Mouse (Mus musculus) heart, embryonic 13.5 days (tissue): Measurements from ENCODE around the gene Fzd2. TPM values are rescaled to one million over a fixed set of nuclear protein-coding genes. Genes with fewer than 3 reads are reported as not detected.
"Not testable (repeated sequence)": the region's sequence is repeated elsewhere in the genome, so short reads cannot be mapped to it uniquely, and the experiment has no call there.

ENCODE experiments used
- ATAC-seq: fragments of 200-750 bp; cut with Nextera tagmentation; 2 replicates; pipeline ENCODE4 v1.8.0; 2017; ENCODE audit warnings: moderate TSS enrichment; ENCODE audit not compliant: insufficient number of reproducible peaks, low FRiP score, low TSS enrichment; ENCODE audit errors: extremely low read depth
- H3K27ac ChIP-seq: fragments of 300-500 bp; sonication (generic); replicated peaks from 2 replicates; pipeline ENCODE4 v1.5.1; 2015; ENCODE audit warnings: moderate library complexity, mild to moderate bottlenecking, inconsistent platforms
- H3K27me3 ChIP-seq: fragments of 300-500 bp; sonication (generic); replicated peaks from 2 replicates; pipeline ENCODE4 v1.6.1; 2015; ENCODE audit warnings: mild to moderate bottlenecking, inconsistent platforms
- H3K36me3 ChIP-seq: fragments of 300-500 bp; sonication (generic); 2 replicates; pipeline ENCODE4 v1.6.1; 2015; ENCODE audit warnings: mild to moderate bottlenecking, inconsistent platforms
- H3K4me1 ChIP-seq: fragments of 300-500 bp; sonication (generic); 2 replicates; pipeline ENCODE4 v1.6.1; 2015; ENCODE audit warnings: inconsistent platforms
- H3K4me2 ChIP-seq: fragments of 300-500 bp; sonication (generic); 2 replicates; pipeline ENCODE4 v1.6.1; 2015; ENCODE audit warnings: inconsistent platforms, mild to moderate bottlenecking, moderate library complexity
- H3K4me3 ChIP-seq: fragments of 300-500 bp; sonication (generic); 2 replicates; pipeline ENCODE4 v1.5.1; 2015; ENCODE audit warnings: moderate library complexity, mild to moderate bottlenecking, inconsistent platforms
- H3K9ac ChIP-seq: fragments of 300-500 bp; sonication (generic); 2 replicates; pipeline ENCODE4 v1.6.1; 2015; ENCODE audit warnings: inconsistent platforms, mild to moderate bottlenecking, moderate library complexity
- H3K9me3 ChIP-seq: fragments of 300-500 bp; sonication (generic); 2 replicates; pipeline ENCODE4 v1.6.1; 2016; ENCODE audit warnings: inconsistent platforms
- WGBS: fragments of 180-500 bp; shearing (Covaris S2); methylation state at CpG from one replicate; pipeline ENCODE4 v1.1.7; 2015; ENCODE audit warnings: mixed read lengths; 5-methylcytosine and 5-hydroxymethylcytosine counted together
- polyA plus RNA-seq: library from polyadenylated mRNA; unstranded; fragments of >200 nt; fragmentation: Nextera tagmentation; extraction: Ambion mirVana; gene quantifications from 2 replicates; pipeline ENCODE4 v1.2.1, GENCODE M21; 2015

Fzd2 gene
- 19.1 and 22.0 TPM in 2 replicates for polyA plus RNA-seq

DNA sequence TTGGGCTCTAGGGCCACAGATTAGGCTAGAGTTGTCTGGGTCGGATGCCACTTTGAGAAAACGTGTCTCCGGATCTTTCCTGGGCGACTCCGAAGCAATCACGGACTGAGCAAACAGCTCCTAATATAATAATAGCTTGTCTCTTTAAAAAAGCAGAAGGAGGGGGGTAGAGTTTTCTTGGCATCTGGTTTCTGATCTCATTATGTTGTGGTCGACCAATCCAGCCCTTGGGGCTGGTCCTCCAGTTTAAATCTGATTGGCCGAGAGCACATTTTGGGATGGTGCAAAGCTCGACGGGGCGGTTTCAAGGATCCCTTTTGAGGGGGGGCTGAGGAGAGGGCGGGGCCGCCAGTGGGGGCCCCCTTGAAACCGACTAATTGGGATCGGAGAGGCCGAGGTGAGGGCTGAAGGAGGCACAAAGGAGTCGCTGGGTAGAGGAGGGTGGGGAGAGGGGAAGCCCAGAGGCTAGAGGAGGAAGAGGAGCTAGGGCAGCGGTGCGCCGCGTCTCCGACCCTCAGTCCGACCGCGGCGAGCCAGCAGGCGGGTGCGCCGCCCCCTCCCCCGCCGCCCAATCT lies at the start of gene Fzd2:
TSS of gene Fzd2 (plus strand) at position 387 of the 575 bp plus-strand sequence.
- H3K4me2 ChIP-seq: peak within 1 kb of the TSS; percentile 79
- peaks cover 11% of the 10 kb centered on the region for H3K27me3 ChIP-seq
- peak within 1 kb of the TSS; percentile 85 for H3K4me3 ChIP-seq
- H3K4me1 ChIP-seq: peaks cover 25% of the 10 kb centered on the region
- WGBS: under 1% methylated on average over 31 of the region's 31 CpGs
- peak; percentile 87 for ATAC-seq
- H3K27ac ChIP-seq: peak within 1 kb of the TSS; percentile 99
- H3K9me3 ChIP-seq: no peaks in the 10 kb centered on the region
- H3K36me3 ChIP-seq: peaks cover 4% of the 10 kb centered on the region; the same call in 1 of the 2 replicates
- H3K9ac ChIP-seq: peak within 1 kb of the TSS; percentile 98

DNA sequence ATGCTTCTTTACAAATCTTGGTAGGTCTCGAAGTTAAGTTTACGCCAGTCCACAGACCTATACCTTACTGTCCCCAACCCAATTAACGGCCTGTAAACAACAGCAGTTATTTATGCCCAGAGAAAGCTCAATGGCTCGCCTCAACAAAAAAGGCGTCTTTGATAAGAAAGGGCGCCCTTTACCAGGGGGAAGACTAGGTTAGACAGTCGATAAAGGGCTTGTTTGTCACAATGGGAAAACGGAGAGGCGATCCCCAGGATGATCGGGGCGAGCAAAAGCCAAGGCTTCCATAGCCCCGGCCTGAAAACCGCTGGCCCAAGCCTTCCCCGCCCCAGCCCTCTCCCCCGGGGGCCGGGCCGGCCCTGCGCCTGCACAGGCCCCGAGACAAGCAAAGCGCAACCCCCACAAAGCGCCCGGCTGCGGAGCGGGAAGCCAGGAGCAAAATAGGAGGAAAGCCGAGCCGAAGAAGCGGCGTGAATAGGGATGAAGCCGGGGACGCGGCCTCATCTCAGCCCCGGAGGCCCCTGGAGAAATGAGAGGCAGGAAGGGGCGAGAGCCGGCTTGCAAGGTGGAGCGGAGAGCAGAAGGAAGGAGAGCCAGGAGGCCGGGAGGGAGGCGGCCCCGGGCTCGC lies 48.7 kb upstream of the Fzd2 start:
- Histone ChIP-seq H3K9ac (peak overlapping the region; percentile 99), H3K4me2 (peak overlapping the region; percentile 87)
- no peak; the same call in 1 of the 2 replicates for ATAC-seq

DNA sequence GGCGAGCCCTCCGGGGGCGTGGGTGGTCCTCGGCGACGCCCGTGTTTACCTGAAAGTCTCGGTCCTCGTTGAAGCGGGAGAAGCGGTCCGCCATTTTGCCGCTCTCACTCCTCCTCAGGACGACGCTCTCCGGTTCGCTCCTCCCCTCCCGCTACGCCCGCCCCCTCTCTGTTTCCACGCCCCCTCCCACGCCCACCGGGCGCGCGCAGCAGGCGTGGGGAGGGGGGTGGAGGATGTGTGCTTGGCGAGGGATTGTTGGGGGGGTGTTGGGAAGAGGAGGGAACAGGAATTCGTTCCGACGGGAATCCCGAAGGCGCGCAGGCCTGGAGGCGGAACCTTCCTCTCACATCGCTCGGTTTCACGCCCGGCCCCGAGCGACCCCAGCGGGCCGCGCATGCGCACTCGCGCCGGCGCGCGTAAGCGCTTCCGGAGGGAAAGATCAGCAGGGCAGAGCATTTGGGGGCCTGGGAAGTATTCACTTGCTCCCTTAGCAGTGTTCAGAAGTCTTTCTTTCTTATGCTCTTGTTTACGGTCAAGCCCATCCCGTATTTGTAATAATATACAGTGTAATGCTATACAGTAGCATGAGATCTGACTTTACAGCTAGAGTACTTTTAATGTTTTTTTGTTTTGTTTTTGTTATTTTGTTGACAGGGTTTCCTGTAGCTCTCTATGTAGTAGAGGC lies 48.0 kb upstream of the Fzd2 start, which contains the start of gene Gpatch8:
TSS of gene Gpatch8 (minus strand) at position 362 of the 685 bp plus-strand sequence.
- H3K9ac ChIP-seq: peak within 1 kb of the TSS; percentile 99
- no peaks in the 10 kb centered on the region for H3K27me3 ChIP-seq
- ATAC-seq: peak; percentile 94
- H3K4me3 ChIP-seq: peak within 1 kb of the TSS; percentile 98
- H3K27ac ChIP-seq: peak within 1 kb of the TSS; percentile 96
- no peaks in the 10 kb centered on the region for H3K9me3 ChIP-seq
- WGBS: under 1% methylated on average over 41 of the region's 55 CpGs
- peaks cover 11% of the 10 kb centered on the region for H3K36me3 ChIP-seq
- peak within 1 kb of the TSS; percentile 87 for H3K4me2 ChIP-seq
- H3K4me1 ChIP-seq: peaks cover 28% of the 10 kb centered on the region

More for the DNA sequence above, 48.7 kb upstream of the Fzd2 start:
- peaks cover 14% of the 10 kb centered on the region for H3K36me3 ChIP-seq
- H3K4me3 ChIP-seq: peak overlapping the region; percentile 98
- H3K27me3 ChIP-seq: no peaks in the 10 kb centered on the region
- under 1% methylated on average over 39 of the region's 39 CpGs for WGBS
- peak overlapping the region; percentile 96 for H3K27ac ChIP-seq
- H3K4me1 ChIP-seq: peaks cover 31% of the 10 kb centered on the region
- H3K9me3 ChIP-seq: no peaks in the 10 kb centered on the region

DNA sequence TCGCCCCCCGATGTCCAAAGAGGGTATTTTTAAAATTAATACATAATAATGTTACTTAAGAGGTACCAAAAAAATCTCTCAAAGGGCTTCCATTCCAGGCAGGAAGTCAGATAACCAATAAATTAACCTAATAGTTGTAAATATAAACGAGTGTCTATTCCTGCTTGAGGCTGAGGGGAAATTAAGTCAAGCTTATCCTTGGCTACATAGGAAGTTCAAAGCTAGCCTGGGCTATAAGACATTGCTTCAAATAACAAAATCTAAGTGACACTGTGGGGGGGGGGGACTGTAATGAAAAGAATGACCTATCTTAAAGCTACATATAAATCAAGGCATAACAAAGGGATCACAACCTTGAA lies 47.5 kb upstream of the Fzd2 start:
- no peak for ATAC-seq
- H3K27ac ChIP-seq: peak overlapping the region; percentile 96
- no peaks in the 10 kb centered on the region for H3K27me3 ChIP-seq
- peak overlapping the region; percentile 87 for H3K4me2 ChIP-seq
- peaks cover 24% of the 10 kb centered on the region for H3K4me1 ChIP-seq
- H3K9me3 ChIP-seq: no peaks in the 10 kb centered on the region
- H3K4me3 ChIP-seq: peak overlapping the region; percentile 98
- peaks cover 8% of the 10 kb centered on the region for H3K36me3 ChIP-seq
- WGBS: 21% methylated on average over 3 of the region's 3 CpGs
- H3K9ac ChIP-seq: peak overlapping the region; percentile 99

DNA sequence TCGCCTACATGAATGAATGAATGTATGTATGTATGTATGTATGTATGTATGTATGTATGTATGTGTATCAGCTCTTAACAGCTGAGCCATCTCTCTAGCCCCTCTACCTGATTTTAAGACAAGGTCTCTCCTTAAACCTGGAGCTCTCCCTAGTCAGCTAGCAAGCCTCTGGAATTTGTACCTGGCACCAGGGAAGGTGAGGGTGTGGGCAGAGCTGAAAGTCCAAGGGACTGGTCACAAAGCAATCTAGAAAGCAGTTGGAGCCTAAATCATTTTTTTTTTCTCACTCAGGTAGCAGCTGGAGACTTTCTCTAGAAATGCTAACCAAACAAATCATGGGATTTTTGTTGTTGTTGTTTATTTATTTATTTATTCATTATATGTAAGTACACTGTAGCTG lies 46.8 kb upstream of the Fzd2 start:
- ATAC-seq: no peak
- WGBS: 76% methylated on average over 1 of the region's 1 CpGs
- H3K4me1 ChIP-seq: peaks cover 21% of the 10 kb centered on the region
- H3K27me3 ChIP-seq: no peaks in the 10 kb centered on the region
- H3K4me2 ChIP-seq: no peak overlapping the region
- H3K9ac ChIP-seq: no peak overlapping the region
- H3K9me3 ChIP-seq: no peaks in the 10 kb centered on the region
- no peak overlapping the region for H3K27ac ChIP-seq
- no peak overlapping the region for H3K4me3 ChIP-seq
- peaks cover 3% of the 10 kb centered on the region; the same call in 1 of the 2 replicates for H3K36me3 ChIP-seq

DNA sequence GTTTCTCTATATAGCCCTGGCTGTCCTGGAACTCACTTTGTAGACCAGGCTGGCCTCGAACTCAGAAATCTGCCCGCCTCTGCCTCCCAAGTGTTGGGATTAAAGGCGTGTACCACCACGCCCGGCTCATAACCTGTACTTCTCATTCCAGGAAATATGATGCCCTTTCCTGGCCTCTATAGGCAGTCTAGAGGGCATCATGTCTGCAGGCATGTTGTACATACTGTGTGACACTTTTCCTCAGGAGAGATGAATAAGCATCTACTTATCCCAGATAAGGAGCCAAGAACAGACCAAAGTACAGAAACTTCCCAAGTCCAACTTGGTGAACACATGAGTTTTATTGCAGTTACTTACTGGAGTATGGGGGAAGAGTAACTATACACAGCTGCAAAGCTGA lies 45.5 kb upstream of the Fzd2 start:
- H3K9ac ChIP-seq: no peak overlapping the region
- H3K4me1 ChIP-seq: peaks cover 18% of the 10 kb centered on the region
- no peak overlapping the region for H3K4me2 ChIP-seq
- H3K27ac ChIP-seq: no peak overlapping the region
- no peak for ATAC-seq
- WGBS: 90% methylated on average over 4 of the region's 5 CpGs
- no peaks in the 10 kb centered on the region for H3K27me3 ChIP-seq
- H3K9me3 ChIP-seq: no peaks in the 10 kb centered on the region
- H3K36me3 ChIP-seq: peaks cover 3% of the 10 kb centered on the region; the same call in 1 of the 2 replicates
- no peak overlapping the region for H3K4me3 ChIP-seq

DNA sequence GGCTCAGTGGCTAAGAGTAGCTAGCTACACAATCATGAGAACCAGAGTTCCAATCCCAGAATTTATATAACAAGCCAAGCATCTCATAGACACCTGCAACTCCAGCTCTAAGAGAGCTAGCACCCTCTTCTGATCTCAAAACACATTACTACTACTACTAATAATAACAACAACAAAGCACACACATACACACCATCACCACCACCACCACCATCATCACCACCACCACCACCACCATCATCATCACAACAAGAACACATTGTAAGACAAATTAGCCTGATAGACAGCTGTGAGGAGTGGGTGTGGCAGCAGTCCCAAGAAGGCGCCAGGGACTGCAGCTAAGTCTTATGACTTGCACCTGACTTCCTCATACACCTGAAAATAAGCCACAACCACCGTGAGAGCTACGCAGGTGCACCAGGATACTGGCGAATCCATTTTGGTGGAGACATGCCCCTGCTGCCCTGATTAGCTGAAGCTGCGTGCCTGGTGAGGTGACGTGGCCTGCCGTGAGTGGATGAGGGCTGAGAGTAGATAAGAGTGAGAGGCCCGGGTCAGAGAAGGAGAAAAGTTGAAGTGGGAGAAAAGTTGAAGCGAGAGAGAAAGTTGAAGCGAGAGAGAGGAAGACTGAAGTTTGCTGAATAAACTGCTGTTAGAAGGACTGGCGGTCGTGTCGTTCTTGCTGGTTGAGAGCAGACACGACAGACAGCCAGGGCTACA lies 39.1 kb upstream of the Fzd2 start:
- not testable (repeated sequence) for H3K4me1 ChIP-seq, ATAC-seq, H3K36me3 ChIP-seq, H3K27me3 ChIP-seq, H3K9me3 ChIP-seq
- peak overlapping the region; percentile 70 for H3K27ac ChIP-seq
- peak overlapping the region; percentile 49 for H3K4me2 ChIP-seq
- 39% methylated on average over 14 of the region's 14 CpGs for WGBS
- peak overlapping the region; percentile 13; the same call in 1 of the 2 replicates for H3K4me3 ChIP-seq
- peak overlapping the region; percentile 66; the same call in 1 of the 2 replicates for H3K9ac ChIP-seq

DNA sequence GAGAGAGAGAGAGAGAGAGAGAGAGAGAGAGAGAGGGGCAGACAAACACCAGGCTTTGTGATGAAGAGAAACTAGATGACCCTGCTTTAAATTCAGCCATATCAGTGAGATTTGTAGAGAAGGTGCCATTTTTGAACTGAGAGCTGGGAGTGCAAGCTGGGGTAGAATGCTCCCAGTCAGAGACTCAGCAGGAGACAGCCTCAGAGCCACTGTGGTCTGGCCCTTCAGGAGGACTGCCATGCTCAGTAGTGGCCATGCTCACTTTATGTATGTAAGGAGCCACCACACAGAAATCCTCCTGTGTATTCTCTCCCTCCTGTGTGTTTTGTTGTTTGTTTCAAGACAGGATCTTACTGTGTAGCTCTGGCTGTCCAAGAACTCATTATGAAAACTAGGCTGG lies 38.5 kb upstream of the Fzd2 start:
- peaks cover 7% of the 10 kb centered on the region for H3K4me1 ChIP-seq
- H3K36me3 ChIP-seq: no peaks in the 10 kb centered on the region
- H3K9me3 ChIP-seq: no peaks in the 10 kb centered on the region
- H3K27ac ChIP-seq: peak overlapping the region; percentile 70
- no peaks in the 10 kb centered on the region for H3K27me3 ChIP-seq
- H3K4me2 ChIP-seq: peak overlapping the region; percentile 49
- no peak overlapping the region for H3K4me3 ChIP-seq
- no peak for ATAC-seq
- H3K9ac ChIP-seq: peak overlapping the region; percentile 66

DNA sequence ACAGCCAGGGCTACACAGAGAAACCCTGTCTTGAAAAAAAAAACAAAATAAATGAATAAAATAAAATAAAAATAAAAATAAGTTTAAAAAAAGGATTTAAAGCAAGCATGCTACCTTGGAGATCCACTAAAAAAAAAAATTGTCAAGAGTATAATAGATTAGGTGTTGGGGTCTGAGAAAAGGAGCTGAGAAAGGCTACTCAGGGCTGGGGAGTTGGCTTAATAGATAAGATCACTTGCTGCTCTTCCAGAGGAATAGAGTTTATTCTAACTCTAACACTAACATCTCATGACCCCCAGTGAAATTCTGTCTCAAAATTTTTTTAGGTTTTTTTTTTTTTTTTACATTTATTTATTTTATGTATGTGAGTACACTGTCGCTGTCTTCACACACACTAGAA lies 37.9 kb upstream of the Fzd2 start:
- 97% methylated on average over 1 of the region's 1 CpGs for WGBS
- no peak for ATAC-seq
- H3K9me3 ChIP-seq: no peaks in the 10 kb centered on the region

DNA sequence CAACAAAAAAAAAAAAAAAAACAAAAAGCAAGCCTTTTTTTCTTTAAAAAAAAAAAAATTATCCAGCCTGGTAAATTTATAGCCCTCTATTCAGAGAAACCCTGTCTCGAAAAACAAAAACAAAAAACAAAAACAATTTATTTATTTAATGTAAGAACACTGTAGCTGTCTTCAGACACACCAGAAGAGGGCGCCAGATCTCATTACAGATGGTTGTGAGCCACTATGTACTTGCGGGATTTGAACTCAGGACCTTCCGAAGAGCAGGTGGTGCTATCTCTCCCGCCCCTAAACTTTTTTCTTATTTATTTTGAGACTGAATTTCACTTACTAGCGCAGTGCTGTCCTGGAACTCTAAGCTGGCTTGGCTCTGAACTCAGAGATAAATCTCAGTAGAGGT lies 37.0 kb upstream of the Fzd2 start:
- Histone ChIP-seq H3K4me1 (peaks cover 7% of the 10 kb centered on the region), H3K4me3 (no peak overlapping the region), H3K9me3 (no peaks in the 10 kb centered on the region), H3K9ac (no peak overlapping the region), H3K27me3 (no peaks in the 10 kb centered on the region), H3K36me3 (no peaks in the 10 kb centered on the region), H3K4me2 (no peak overlapping the region), H3K27ac (no peak overlapping the region)
- WGBS: 86% methylated on average over 6 of the region's 6 CpGs
- ATAC-seq: no peak

More for the DNA sequence above, 37.9 kb upstream of the Fzd2 start:
- H3K27ac ChIP-seq: 0 out of 2 replicates have a peak overlapping the region, but pooled peaks have one; percentile 70
- no peaks in the 10 kb centered on the region for H3K27me3 ChIP-seq
- H3K4me3 ChIP-seq: no peak overlapping the region
- no peak overlapping the region for H3K4me2 ChIP-seq
- H3K36me3 ChIP-seq: no peaks in the 10 kb centered on the region
- peaks cover 7% of the 10 kb centered on the region for H3K4me1 ChIP-seq
- no peak overlapping the region for H3K9ac ChIP-seq

DNA sequence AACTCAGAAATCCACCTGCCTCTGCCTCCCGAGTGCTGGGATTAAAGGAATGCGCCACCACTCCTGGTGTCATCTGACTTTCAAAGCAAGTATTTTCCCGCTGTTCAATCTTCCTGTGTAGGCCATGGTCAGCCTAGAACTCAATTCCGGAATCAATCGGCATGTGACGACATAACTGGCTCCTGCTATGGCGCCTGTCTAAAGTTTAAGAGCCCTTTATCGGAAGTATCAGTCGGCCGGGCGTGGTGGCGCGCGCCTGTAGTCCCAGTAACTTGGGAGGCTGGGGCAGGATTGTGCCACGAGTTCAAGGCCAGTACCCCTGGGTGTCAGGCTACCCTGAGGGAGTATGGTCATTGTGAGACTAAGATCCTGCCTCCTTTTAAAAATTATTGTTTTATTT lies 36.5 kb upstream of the Fzd2 start:
- no peak for ATAC-seq
- Histone ChIP-seq H3K4me3 (no peak overlapping the region), H3K9me3 (no peaks in the 10 kb centered on the region), H3K27me3 (no peaks in the 10 kb centered on the region), H3K27ac (no peak overlapping the region), H3K9ac (no peak overlapping the region), H3K4me1 (peaks cover 7% of the 10 kb centered on the region), H3K4me2 (no peak overlapping the region), H3K36me3 (no peaks in the 10 kb centered on the region)
- 95% methylated on average over 15 of the region's 15 CpGs for WGBS
